Mouse (Mus musculus): Measurements from ENCODE around the gene Creb5.
"Not testable (repeated sequence)": the region's sequence is repeated elsewhere in the genome, so short reads cannot be mapped to it uniquely, and the experiment has no call there.

The Creb5 gene

GRCm38 (mm10) chr6:53337398-53337797 is 50.3 kb downstream of the Creb5 start:
- no peak for DNase-seq

- no peak for DNase-seq
These were observed 65.4 kb downstream of the Creb5 start for GRCm38 (mm10) chr6:53352311-53352960.

GRCm38 (mm10) chr6:53356328-53356727 is 69.3 kb downstream of the Creb5 start:
- no peak for DNase-seq

- DNase-seq = no peak
These were observed 76.5 kb downstream of the Creb5 start for GRCm38 (mm10) chr6:53363535-53363934.

GRCm38 (mm10) chr6:53363981-53364391 is 76.9 kb downstream of the Creb5 start:
- DNase-seq = no peak

- no peak for DNase-seq
These were observed 82.1 kb downstream of the Creb5 start for GRCm38 (mm10) chr6:53369147-53369546.

GRCm38 (mm10) chr6:53369928-53370327 is 82.9 kb downstream of the Creb5 start:
- no peak for DNase-seq

- peak; percentile 73 to 86 for DNase-seq
These were observed 84.9 kb downstream of the Creb5 start for GRCm38 (mm10) chr6:53371962-53372361.

GRCm38 (mm10) chr6:53374315-53374941 is 87.4 kb downstream of the Creb5 start:
- no peak for DNase-seq

- DNase-seq = no peak
These were observed 102.2 kb downstream of the Creb5 start for GRCm38 (mm10) chr6:53389277-53389676.

- DNase-seq = no peak
These were observed 103.3 kb downstream of the Creb5 start for GRCm38 (mm10) chr6:53390413-53390812.

GRCm38 (mm10) chr6:53394026-53394425 is 107.0 kb downstream of the Creb5 start:
- no peak for DNase-seq

GRCm38 (mm10) chr6:53395208-53395607 is 108.1 kb downstream of the Creb5 start:
- peak; percentile 27 to 30 for DNase-seq

- DNase-seq = no peak
These were observed 109.4 kb downstream of the Creb5 start for GRCm38 (mm10) chr6:53396421-53396820.

GRCm38 (mm10) chr6:53397797-53398196 is 110.7 kb downstream of the Creb5 start:
- no peak for DNase-seq

GRCm38 (mm10) chr6:53398297-53399140 is 111.4 kb downstream of the Creb5 start:
- no peak for DNase-seq

- no peak for DNase-seq
These were observed 114.3 kb downstream of the Creb5 start for GRCm38 (mm10) chr6:53401364-53401763.

GRCm38 (mm10) chr6:53402551-53402950 is 115.5 kb downstream of the Creb5 start:
- not testable (repeated sequence) for DNase-seq

GRCm38 (mm10) chr6:53409183-53409582 is 122.1 kb downstream of the Creb5 start:
- no peak for DNase-seq

- DNase-seq = no peak
These were observed 134.3 kb downstream of the Creb5 start for GRCm38 (mm10) chr6:53421345-53421744.

GRCm38 (mm10) chr6:53429368-53429767 is 142.3 kb downstream of the Creb5 start:
- no peak for DNase-seq

GRCm38 (mm10) chr6:53429891-53430290 is 142.8 kb downstream of the Creb5 start:
- DNase-seq = no peak

GRCm38 (mm10) chr6:53445862-53446460 is 158.9 kb downstream of the Creb5 start:
- DNase-seq = no peak

Data from cerebellum, adult 18-20 months (tissue).